Mouse (Mus musculus): ENCODE results near the gene Gm49373. TPM values are rescaled to one million over a fixed set of nuclear protein-coding genes. Genes with fewer than 3 reads are reported as not detected.
"Not testable (repeated sequence)": the region's sequence is repeated elsewhere in the genome, so short reads cannot be mapped to it uniquely, and the experiment has no call there.

The Gm49373 gene
- polyA plus RNA-seq, 1 experiment from 2014 or later, result 0.59 TPM

- Histone ChIP-seq H3K4me3 (no peak overlapping the region), H3K9me3 (no peaks in the 10 kb centered on the region), H3K27me3 (no peaks in the 10 kb centered on the region), H3K27ac (no peak overlapping the region), H3K9ac (no peak overlapping the region), H3K36me3 (peaks cover 42% of the 10 kb centered on the region), H3K4me1 (no peaks in the 10 kb centered on the region), H3K4me2 (replicated peaks) (no peak overlapping the region)
- ATAC-seq (ENCODE audit: low FRiP score, low read depth), result no peak
- 78% methylated on average over 2 of the region's 2 CpGs for WGBS
Measured at GRCm38 (mm10) chr9:21062928-21063327, 10.0 kb downstream of the Gm49373 start.

GRCm38 (mm10) chr9:21051578-21051977 lies 21.3 kb downstream of the Gm49373 start:
- H3K36me3 ChIP-seq, result no peaks in the 10 kb centered on the region
- ATAC-seq (ENCODE audit: low FRiP score, low read depth), result no peak
- WGBS, result 64% methylated on average over 10 of the region's 10 CpGs
- no peak overlapping the region for H3K9ac ChIP-seq
- H3K4me2 ChIP-seq (replicated peaks), result no peak overlapping the region
- peaks cover 2% of the 10 kb centered on the region; the same call in 1 of the 2 replicates for H3K27me3 ChIP-seq
- H3K27ac ChIP-seq, result no peak overlapping the region
- no peaks in the 10 kb centered on the region for H3K9me3 ChIP-seq
- H3K4me1 ChIP-seq, result no peaks in the 10 kb centered on the region
- no peak overlapping the region for H3K4me3 ChIP-seq

GRCm38 (mm10) chr9:21045235-21045634 lies 27.7 kb downstream of the Gm49373 start:
- Histone ChIP-seq H3K9me3 (no peaks in the 10 kb centered on the region), H3K27me3 (peaks cover 6% of the 10 kb centered on the region), H3K4me2 (replicated peaks) (no peak overlapping the region), H3K36me3 (no peaks in the 10 kb centered on the region), H3K9ac (no peak overlapping the region), H3K4me1 (no peaks in the 10 kb centered on the region), H3K4me3 (no peak overlapping the region), H3K27ac (no peak overlapping the region)
- ATAC-seq (ENCODE audit: low FRiP score, low read depth), result no peak
- 82% methylated on average over 3 of the region's 3 CpGs for WGBS

GRCm38 (mm10) chr9:21044785-21045184 lies 28.1 kb downstream of the Gm49373 start:
- peaks cover 10% of the 10 kb centered on the region for H3K27me3 ChIP-seq
- not testable (repeated sequence) for H3K9ac ChIP-seq; H3K4me3 ChIP-seq; H3K4me2 ChIP-seq (replicated peaks); ATAC-seq (ENCODE audit: low FRiP score, low read depth); H3K4me1 ChIP-seq; H3K36me3 ChIP-seq; H3K27ac ChIP-seq; H3K9me3 ChIP-seq
- WGBS, result 52% methylated on average over 1 of the region's 1 CpGs

GRCm38 (mm10) chr9:21043563-21043962 lies 29.3 kb downstream of the Gm49373 start:
- WGBS, result 77% methylated on average over 4 of the region's 4 CpGs
- H3K4me2 ChIP-seq (replicated peaks), result no peak overlapping the region
- no peak overlapping the region for H3K4me3 ChIP-seq
- ATAC-seq (ENCODE audit: low FRiP score, low read depth), result no peak
- H3K9ac ChIP-seq, result no peak overlapping the region
- H3K27me3 ChIP-seq, result peaks cover 22% of the 10 kb centered on the region
- no peaks in the 10 kb centered on the region for H3K4me1 ChIP-seq
- H3K9me3 ChIP-seq, result 0 out of 2 replicates have a peak, but pooled peaks cover 5% of the 10 kb centered on the region
- no peaks in the 10 kb centered on the region for H3K36me3 ChIP-seq
- H3K27ac ChIP-seq, result no peak overlapping the region

GRCm38 (mm10) chr9:21041308-21041707 lies 31.6 kb downstream of the Gm49373 start:
- Histone ChIP-seq H3K9ac (no peak overlapping the region), H3K4me3 (no peak overlapping the region), H3K27ac (no peak overlapping the region), H3K4me2 (replicated peaks) (no peak overlapping the region), H3K27me3 (peaks cover 45% of the 10 kb centered on the region), H3K36me3 (no peaks in the 10 kb centered on the region), H3K9me3 (0 out of 2 replicates have a peak, but pooled peaks cover 5% of the 10 kb centered on the region), H3K4me1 (peaks cover 17% of the 10 kb centered on the region)
- 37% methylated on average over 4 of the region's 4 CpGs for WGBS
- no peak for ATAC-seq (ENCODE audit: low FRiP score, low read depth)

- H3K36me3 ChIP-seq, result no peaks in the 10 kb centered on the region
- peaks cover 22% of the 10 kb centered on the region for H3K4me1 ChIP-seq
- WGBS, result 73% methylated on average over 3 of the region's 3 CpGs
- 0 out of 2 replicates have a peak, but pooled peaks cover 5% of the 10 kb centered on the region for H3K9me3 ChIP-seq
- no peak for ATAC-seq (ENCODE audit: low FRiP score, low read depth)
- peaks cover 60% of the 10 kb centered on the region for H3K27me3 ChIP-seq
- no peak overlapping the region for H3K4me2 ChIP-seq (replicated peaks)
- no peak overlapping the region for H3K4me3 ChIP-seq
- no peak overlapping the region for H3K27ac ChIP-seq
- no peak overlapping the region for H3K9ac ChIP-seq
Measured at GRCm38 (mm10) chr9:21039779-21040178, 33.1 kb downstream of the Gm49373 start.

GRCm38 (mm10) chr9:21037481-21037891 lies 35.4 kb downstream of the Gm49373 start:
- 2% methylated on average over 31 of the region's 31 CpGs for WGBS
- Histone ChIP-seq H3K27me3 (peaks cover 83% of the 10 kb centered on the region), H3K4me2 (replicated peaks) (peak overlapping the region; percentile 70), H3K36me3 (no peaks in the 10 kb centered on the region), H3K27ac (no peak overlapping the region), H3K9ac (peak overlapping the region; percentile 51), H3K9me3 (0 out of 2 replicates have a peak, but pooled peaks cover 5% of the 10 kb centered on the region), H3K4me1 (peaks cover 37% of the 10 kb centered on the region), H3K4me3 (peak overlapping the region; percentile 45)
- no peak for ATAC-seq (ENCODE audit: low FRiP score, low read depth)

- no peak overlapping the region for H3K9ac ChIP-seq
- H3K27ac ChIP-seq, result no peak overlapping the region
- peak overlapping the region; percentile 70 for H3K4me2 ChIP-seq (replicated peaks)
- H3K36me3 ChIP-seq, result no peaks in the 10 kb centered on the region
- peak overlapping the region; percentile 45 for H3K4me3 ChIP-seq
- H3K4me1 ChIP-seq, result peaks cover 45% of the 10 kb centered on the region
- H3K9me3 ChIP-seq, result 0 out of 2 replicates have a peak, but pooled peaks cover 5% of the 10 kb centered on the region
- peaks cover 91% of the 10 kb centered on the region for H3K27me3 ChIP-seq
- WGBS, result 3% methylated on average over 22 of the region's 22 CpGs
- no peak for ATAC-seq (ENCODE audit: low FRiP score, low read depth)
Measured at GRCm38 (mm10) chr9:21036666-21037065, 36.2 kb downstream of the Gm49373 start.

- Histone ChIP-seq H3K4me3 (no peak overlapping the region; the same call in 1 of the 2 replicates), H3K27me3 (peaks cover 95% of the 10 kb centered on the region), H3K27ac (no peak overlapping the region), H3K36me3 (no peaks in the 10 kb centered on the region), H3K4me1 (peaks cover 50% of the 10 kb centered on the region), H3K9ac (no peak overlapping the region), H3K4me2 (replicated peaks) (no peak overlapping the region), H3K9me3 (0 out of 2 replicates have a peak, but pooled peaks cover 5% of the 10 kb centered on the region)
- 9% methylated on average over 20 of the region's 20 CpGs for WGBS
- ATAC-seq (ENCODE audit: low FRiP score, low read depth), result no peak
Measured at GRCm38 (mm10) chr9:21036161-21036560, 36.7 kb downstream of the Gm49373 start.

- no peak for ATAC-seq (ENCODE audit: low FRiP score, low read depth)
- peaks cover 55% of the 10 kb centered on the region for H3K4me1 ChIP-seq
Measured at GRCm38 (mm10) chr9:21035586-21035985, 37.3 kb downstream of the Gm49373 start.

GRCm38 (mm10) chr9:21034481-21035085 lies 38.3 kb downstream of the Gm49373 start:
- ATAC-seq (ENCODE audit: low FRiP score, low read depth), result no peak

More at GRCm38 (mm10) chr9:21035586-21035985, 37.3 kb downstream of the Gm49373 start:
- Histone ChIP-seq H3K27me3 (peaks cover 96% of the 10 kb centered on the region), H3K9me3 (0 out of 2 replicates have a peak, but pooled peaks cover 5% of the 10 kb centered on the region), H3K9ac (no peak overlapping the region), H3K4me3 (peak overlapping the region; percentile 3; the same call in 1 of the 2 replicates), H3K4me2 (replicated peaks) (no peak overlapping the region), H3K36me3 (no peaks in the 10 kb centered on the region), H3K27ac (no peak overlapping the region)
- WGBS, result 25% methylated on average over 9 of the region's 9 CpGs

More at GRCm38 (mm10) chr9:21034481-21035085, 38.3 kb downstream of the Gm49373 start:
- 0 out of 2 replicates have a peak overlapping the region, but pooled peaks have one; percentile 1 for H3K4me3 ChIP-seq
- no peak overlapping the region for H3K4me2 ChIP-seq (replicated peaks)
- WGBS, result 2% methylated on average over 17 of the region's 17 CpGs
- peaks cover 65% of the 10 kb centered on the region for H3K4me1 ChIP-seq
- H3K9me3 ChIP-seq, result 0 out of 2 replicates have a peak, but pooled peaks cover 5% of the 10 kb centered on the region
- H3K9ac ChIP-seq, result no peak overlapping the region
- H3K36me3 ChIP-seq, result no peaks in the 10 kb centered on the region
- H3K27ac ChIP-seq, result no peak overlapping the region
- H3K27me3 ChIP-seq, result peaks cover 96% of the 10 kb centered on the region

Data from limb, embryonic 13.5 days (tissue).